9 mouse cellular contexts compared by ENCODE assay signal in the genomic region with DNA sequence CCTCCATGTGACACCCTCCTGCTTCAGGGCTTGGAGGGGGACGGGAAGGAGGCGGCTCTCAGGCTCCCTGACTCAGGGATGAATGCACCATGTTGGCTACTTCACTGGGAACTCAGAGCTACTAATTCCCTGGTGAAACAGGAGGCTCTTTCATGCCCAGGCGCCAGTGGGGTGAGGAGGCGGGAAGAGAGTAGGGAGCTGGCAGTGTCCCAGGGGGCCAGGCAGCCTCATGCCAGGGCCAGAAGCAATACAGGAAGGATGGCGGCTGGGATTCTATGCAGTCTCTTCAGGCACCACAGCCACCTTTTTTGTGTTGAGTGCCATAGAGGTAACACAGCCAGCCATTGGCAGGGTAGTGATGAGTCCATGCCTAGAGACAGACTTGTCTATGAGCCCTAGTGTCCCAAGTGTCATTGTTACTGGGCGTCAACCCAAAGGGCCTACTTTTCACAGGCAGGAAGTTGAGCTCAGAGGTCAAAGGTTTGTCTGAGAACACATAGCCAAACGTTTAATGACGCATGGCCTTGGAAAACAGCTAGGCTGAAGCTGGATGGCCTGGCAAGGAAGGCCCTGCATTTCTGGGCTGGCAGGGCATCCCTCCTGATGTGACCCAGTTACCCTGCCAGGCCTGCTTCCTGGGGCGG. TPM values are rescaled to one million over a fixed set of nuclear protein-coding genes. Genes with fewer than 3 reads are reported as not detected.
A peak's percentile ranks its signal among the peaks of the same experiment; 100 is the strongest.
DNase-seq lines count a peak whose midpoint lies in the region; ATAC-seq and TF ChIP-seq lines count a peak whose summit lies in the region.
"Had no signal": no experiment of that assay in that cellular context is flagged by ENCODE, and none has a peak within 500 bp of the region (broad histone marks: within the 10 kb centered on the region; RNA-seq: fewer than 3 reads in every experiment).

No protein-coding gene starts in this region.

- peak; percentile 100 for DNase-seq in liver, adult 2 months (ENCODE audit: extremely low read depth, low read depth, low spot score)
- no peak for DNase-seq in liver, embryonic 11.5 days (ENCODE audit: low spot score)
- DNase-seq in brain, adult 2 months (ENCODE audit: low read depth, low spot score) = peak; percentile 86
- DNase-seq in frontal cortex, postnatal 36 days (ENCODE audit: low spot score in 2 of 2) = peak; percentile 74 to 79
- peak; percentile 25 for DNase-seq in kidney, postnatal 14 days
- DNase-seq in lung, postnatal 25 days (ENCODE audit: low spot score) = peak; percentile 21
- DNase-seq in thymus, adult 2 months = no peak
- DNase-seq in embryo, embryonic 10.5 days (ENCODE audit: low spot score) = no peak

- H3K27ac ChIP-seq in liver, adult 2 months (replicated peaks; ENCODE audit: insufficient read depth, low read depth, low read length) = peak overlapping the region; percentile 65
- H3K27ac ChIP-seq in liver, embryonic 11.5 days (ENCODE audit: low read depth, low read length) = no peak overlapping the region
- no peak overlapping the region for H3K27ac ChIP-seq in thymus, adult 2 months (ENCODE audit: control insufficient read depth, insufficient read depth, low read length)
- H3K27ac ChIP-seq: liver, embryonic 14.5 days had no signal

- peaks cover 21% of the 10 kb centered on the region for H3K4me1 ChIP-seq in liver, adult 2 months (ENCODE audit: control insufficient read depth, insufficient read depth, low read length)
- peaks cover 16% of the 10 kb centered on the region for H3K4me1 ChIP-seq in liver, embryonic 11.5 days (replicated peaks; ENCODE audit: control insufficient read depth, insufficient read depth, low read length)
- peaks cover 17% of the 10 kb centered on the region for H3K4me1 ChIP-seq in thymus, adult 2 months (replicated peaks; ENCODE audit: control insufficient read depth, insufficient read depth, low read length)

- H3K79me2 ChIP-seq in liver, adult 2 months (ENCODE audit: control insufficient read depth, insufficient read depth, low read length) = no peaks in the 10 kb centered on the region; the same call in 1 of the 2 replicates

- no peaks in the 10 kb centered on the region for H3K36me3 ChIP-seq in liver, adult 2 months (ENCODE audit: control insufficient read depth, insufficient read depth, low read length)
- H3K36me3 ChIP-seq in liver, embryonic 11.5 days (ENCODE audit: control insufficient read depth, insufficient read depth, low read length) = peaks cover 6% of the 10 kb centered on the region; the same call in 1 of the 2 replicates
- H3K36me3 ChIP-seq in thymus, adult 2 months (ENCODE audit: control insufficient read depth, insufficient read depth, low read length) = peaks cover 6% of the 10 kb centered on the region; the same call in 1 of the 2 replicates

- WGBS in liver, adult 2 months = 23% methylated on average over 9 of the region's 9 CpGs
- 76% methylated on average over 9 of the region's 9 CpGs for WGBS in liver, embryonic 11.5 days
- WGBS in thymus, adult 2 months = 90% methylated on average over 9 of the region's 9 CpGs

- ATAC-seq in liver, embryonic 11.5 days (replicated peaks; ENCODE audit: low FRiP score) = no peak

- H3K9me3 ChIP-seq in liver, embryonic 11.5 days (ENCODE audit: control insufficient read depth, low read length) = no peaks in the 10 kb centered on the region

- TF ChIP-seq CTCF in liver, adult 2 months (IDR thresholded peaks at IDR 0.05; ENCODE audit: low read depth, low read length) = no peak
- TF ChIP-seq CTCF in thymus, adult 2 months (IDR thresholded peaks at IDR 0.05; ENCODE audit: borderline replicate concordance, control insufficient read depth, extremely low read depth, insufficient read depth, low read length, poor library complexity) = no peak

- H3K9ac ChIP-seq in liver, adult 2 months (ENCODE audit: low read depth, low read length) = no peak overlapping the region
- H3K9ac ChIP-seq in liver, embryonic 11.5 days (ENCODE audit: low read depth, low read length) = no peak overlapping the region
- H3K9ac ChIP-seq: liver, embryonic 14.5 days had no signal

- no peaks in the 10 kb centered on the region for H3K27me3 ChIP-seq in liver, adult 2 months (ENCODE audit: control insufficient read depth, insufficient read depth, low read length)
- H3K27me3 ChIP-seq in liver, embryonic 11.5 days (replicated peaks; ENCODE audit: control insufficient read depth, insufficient read depth, low read length) = no peaks in the 10 kb centered on the region
- no peaks in the 10 kb centered on the region for H3K27me3 ChIP-seq in thymus, adult 2 months (ENCODE audit: control insufficient read depth, insufficient read depth, low read length)

- no peak overlapping the region for H3K4me2 ChIP-seq in liver, embryonic 11.5 days

- no peak overlapping the region for H3K4me3 ChIP-seq in liver, adult 2 months (ENCODE audit: insufficient read depth, low read depth, low read length)
- H3K4me3 ChIP-seq in liver, embryonic 11.5 days (ENCODE audit: low read depth, low read length) = no peak overlapping the region
- no peak overlapping the region for H3K4me3 ChIP-seq in thymus, adult 2 months (ENCODE audit: control insufficient read depth, insufficient read depth, low read length)

- TF ChIP-seq POLR2A in liver, adult 2 months (IDR thresholded peaks at IDR 0.05; ENCODE audit: extremely low read depth, insufficient read depth, low read length) = no peak
- TF ChIP-seq POLR2A in thymus, adult 2 months (IDR thresholded peaks at IDR 0.05; ENCODE audit: control insufficient read depth, extremely low read depth, insufficient read depth, low read length, poor library complexity) = no peak

RNA-seq across cellular contexts. Expression of gene Nr2c2ap, which starts 1.7 kb away (rescaled TPM):
- total RNA-seq in liver, adult 2 months (2014; rRNA removed) = 3.3 and 4.4 TPM in 2 replicates
- polyA plus RNA-seq in liver, adult 2 months (2012; rRNA removed) = 15.0 and 16.6 TPM in 2 replicates
- 32.9 and 35.4 TPM in 2 replicates for polyA plus RNA-seq in liver, embryonic 11.5 days (2014; fragmentation: Nextera tagmentation; extraction: Ambion mirVana)
- 20.7 and 26.9 TPM in 2 replicates for polyA plus RNA-seq in thymus, adult 2 months (2012; rRNA removed)

RNA-seq across cellular contexts. Expression of gene Ncan, which starts 8.8 kb away (rescaled TPM):
- total RNA-seq in liver, adult 2 months (2014; rRNA removed) = under 0.01 TPM in 1 of 2 replicates, not detected in the other
- polyA plus RNA-seq in liver, adult 2 months (2012; rRNA removed) = not detected in 2 replicates
- polyA plus RNA-seq in liver, embryonic 11.5 days (2014; fragmentation: Nextera tagmentation; extraction: Ambion mirVana) = 0.08 and 0.15 TPM in 2 replicates
- polyA plus RNA-seq in thymus, adult 2 months (2012; rRNA removed) = 0.05 and 0.08 TPM in 2 replicates

RNA-seq across cellular contexts. Expression of gene Rfxank, which starts 9.5 kb away (rescaled TPM):
- 9.4 and 13.6 TPM in 2 replicates for total RNA-seq in liver, adult 2 months (2014; rRNA removed)
- 16.0 and 27.8 TPM in 2 replicates for polyA plus RNA-seq in liver, adult 2 months (2012; rRNA removed)
- polyA plus RNA-seq in liver, embryonic 11.5 days (2014; fragmentation: Nextera tagmentation; extraction: Ambion mirVana) = 15.2 and 16.7 TPM in 2 replicates
- 49.7 and 58.2 TPM in 2 replicates for polyA plus RNA-seq in thymus, adult 2 months (2012; rRNA removed)

RNA-seq across cellular contexts. Expression of gene Borcs8, which starts 9.9 kb away (rescaled TPM):
- 20.1 and 20.7 TPM in 2 replicates for total RNA-seq in liver, adult 2 months (2014; rRNA removed)
- 53.4 and 55.0 TPM in 2 replicates for polyA plus RNA-seq in liver, adult 2 months (2012; rRNA removed)
- 38.6 and 46.2 TPM in 2 replicates for polyA plus RNA-seq in liver, embryonic 11.5 days (2014; fragmentation: Nextera tagmentation; extraction: Ambion mirVana)
- 174 and 178 TPM in 2 replicates for polyA plus RNA-seq in thymus, adult 2 months (2012; rRNA removed)

RNA-seq across cellular contexts. Expression of gene Mef2b, which starts 10.1 kb away (rescaled TPM):
- total RNA-seq in liver, adult 2 months (2014; rRNA removed) = 0.09 and 0.34 TPM in 2 replicates
- not detected in 2 replicates for polyA plus RNA-seq in liver, adult 2 months (2012; rRNA removed)
- polyA plus RNA-seq in liver, embryonic 11.5 days (2014; fragmentation: Nextera tagmentation; extraction: Ambion mirVana) = 0.45 and 0.51 TPM in 2 replicates
- polyA plus RNA-seq in thymus, adult 2 months (2012; rRNA removed) = 3.5 and 3.6 TPM in 2 replicates

Comparison
In these comparisons a context has a peak if more than half of its experiments do, and no peak if none do; other contexts are left out.
1. DNase-seq: peak in liver, adult 2 months (single experiment), brain, adult 2 months (single experiment), frontal cortex, postnatal 36 days (2 of 2), kidney, postnatal 14 days (single experiment) and lung, postnatal 25 days (single experiment); none in liver, embryonic 11.5 days (single experiment), thymus, adult 2 months (single experiment) and embryo, embryonic 10.5 days (single experiment).